Mouse (Mus musculus) kidney, postnatal 4 days (tissue): ENCODE measurements around the gene Bmp6.

Experiments
- DNase-seq, 2 experiments: peaks; one replicate each; pipeline ENCODE4 v3.0.0; 2021; ENCODE audit warnings: mixed read lengths in 2 of 2

Gene Bmp6

DNA sequence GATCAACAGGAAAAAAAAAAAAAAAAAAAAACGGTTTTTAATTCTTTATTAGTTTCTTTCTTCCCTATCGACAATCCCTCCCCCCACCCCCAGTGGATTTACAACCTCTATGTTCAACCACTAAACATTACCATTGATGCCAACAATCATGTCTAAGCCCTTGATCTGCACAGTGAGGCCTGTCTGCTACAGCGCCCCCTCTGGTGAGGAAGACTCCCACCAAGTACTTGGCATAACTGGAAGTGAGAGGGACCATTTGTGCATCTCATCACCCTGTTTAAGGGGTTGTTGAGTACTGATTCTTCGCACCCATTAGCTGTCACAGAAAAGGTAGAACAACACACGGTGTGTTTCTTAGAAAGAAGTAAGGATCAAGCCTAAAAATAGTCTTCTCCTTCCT is 203.8 kb downstream of the Bmp6 start:
- no peak for DNase-seq
